Mouse (Mus musculus) urinary bladder, postnatal 14 days (tissue): Measurements from ENCODE around the gene Mrgprb4.

Source experiments
- DNase-seq: peaks from one replicate; pipeline ENCODE4 v3.0.0; 2021; ENCODE audit warnings: low spot score

Mrgprb4 gene

DNA sequence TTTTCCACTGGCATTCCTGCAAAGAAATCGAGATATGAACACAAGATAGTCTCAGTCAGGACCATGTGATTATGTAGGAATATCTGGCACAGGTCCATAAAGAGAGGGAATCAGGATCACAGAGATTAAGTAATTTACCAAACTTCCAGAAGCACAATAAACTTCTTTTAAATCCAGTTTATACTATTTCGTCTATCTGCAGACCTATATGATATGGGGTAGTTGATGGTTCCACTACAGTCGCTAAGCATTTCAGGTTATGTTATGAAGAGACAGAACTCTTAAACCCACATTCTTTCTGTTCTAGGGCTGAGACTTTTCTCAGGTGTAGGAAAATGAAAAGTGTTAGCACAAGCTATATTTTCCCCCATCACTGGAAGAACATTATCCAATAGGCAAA is at the start of gene Mrgprb4:
Gene Mrgprb4 (minus strand): TSS at position 101 of the 400 bp plus-strand sequence.
- no peak for DNase-seq

DNA sequence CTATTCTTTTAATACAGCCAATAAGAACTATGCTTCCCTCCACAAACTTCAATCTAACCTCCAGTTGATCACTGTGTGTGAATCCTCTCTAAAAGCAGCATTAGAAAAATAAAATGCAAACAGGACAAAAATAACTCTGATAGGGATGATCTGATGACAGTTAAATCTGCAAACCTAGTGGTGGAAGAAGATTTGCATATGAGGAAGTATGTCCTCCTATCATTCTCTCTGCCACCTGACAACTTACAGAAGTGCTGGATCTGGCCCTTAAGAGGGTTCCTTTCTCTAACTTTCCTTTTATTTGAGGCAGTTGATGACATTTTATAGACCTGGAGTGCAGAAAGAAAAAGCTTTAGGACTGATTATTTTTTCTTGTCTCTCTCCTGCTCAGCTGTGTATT is 27.0 kb upstream of the Mrgprb4 start:
- no peak for DNase-seq

DNA sequence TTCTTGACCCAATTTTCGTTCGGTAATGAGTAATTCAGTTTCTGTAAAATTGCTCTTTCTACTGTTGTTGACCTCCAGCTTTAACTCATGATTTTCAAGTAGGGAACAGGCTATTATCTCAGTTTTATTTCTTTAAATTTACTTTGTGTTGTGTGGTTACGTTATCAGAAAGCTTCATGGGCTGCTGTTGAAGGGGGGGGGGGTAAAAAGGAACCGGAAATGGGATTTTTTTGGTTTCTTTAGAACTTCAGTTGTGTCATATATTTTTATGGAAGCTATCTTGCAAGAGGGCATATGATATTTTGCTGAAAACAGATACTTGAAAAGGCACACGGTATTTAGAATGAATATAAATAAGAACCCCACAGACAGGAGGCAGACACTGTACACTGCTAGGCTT is 26.0 kb upstream of the Mrgprb4 start:
- DNase-seq = no peak

DNA sequence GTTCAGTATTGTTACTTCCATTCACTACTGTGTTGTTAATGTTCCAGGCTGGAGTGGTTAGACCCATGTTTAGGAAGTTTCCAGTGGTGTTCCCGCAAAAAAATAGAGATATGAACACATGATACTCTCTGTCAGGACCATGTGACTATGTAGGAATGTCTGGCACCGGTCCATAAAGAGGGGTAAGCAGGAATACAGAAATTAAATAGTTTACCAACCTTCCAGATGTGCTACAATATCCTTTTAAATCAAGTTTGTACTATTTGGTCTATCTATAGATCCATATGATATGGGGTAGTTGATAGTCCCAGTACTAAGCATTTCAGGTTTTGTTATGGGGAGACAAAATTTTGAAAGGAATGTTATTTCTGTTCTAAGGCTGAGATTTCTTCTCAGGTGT is 30.2 kb downstream of the Mrgprb4 start, which contains the start of gene Mrgprb5:
Gene Mrgprb5 (minus strand): TSS at position 101 of the 400 bp plus-strand sequence.
- no peak for DNase-seq

- DNase-seq = no peak
These were observed 31.6 kb downstream of the Mrgprb4 start for GRCm38 (mm10) chr7:48167471-48167870.
